Mouse (Mus musculus) limb, embryonic 10.5 days (tissue): ENCODE data around the gene Barx1. TPM values are rescaled to one million over a fixed set of nuclear protein-coding genes. Genes with fewer than 3 reads are reported as not detected.

Source experiments
- DNase-seq: peaks from one replicate; pipeline ENCODE4 v3.0.0-alpha.2; 2017; ENCODE audit warnings: low spot score
- H3K27ac ChIP-seq: fragments of 300-500 bp; sonication (generic); 2 replicates; pipeline ENCODE4 v1.5.1; 2016; ENCODE audit warnings: mild to moderate bottlenecking
- H3K27me3 ChIP-seq: fragments of 300-500 bp; sonication (generic); 2 replicates; pipeline ENCODE4 v1.6.1; 2016; ENCODE audit warnings: low read depth, mild to moderate bottlenecking; ENCODE audit not compliant: poor library complexity, severe bottlenecking
- H3K36me3 ChIP-seq: fragments of 300-500 bp; sonication (generic); 2 replicates; pipeline ENCODE4 v1.6.1; 2016; ENCODE audit warnings: mild to moderate bottlenecking, moderate library complexity
- H3K4me1 ChIP-seq: fragments of 300-500 bp; sonication (generic); 2 replicates; pipeline ENCODE4 v1.6.1; 2016
- H3K4me3 ChIP-seq: fragments of 300-500 bp; sonication (generic); 2 replicates; pipeline ENCODE4 v1.5.1; 2016; ENCODE audit warnings: mild to moderate bottlenecking, moderate library complexity
- H3K9me3 ChIP-seq: fragments of 300-500 bp; sonication (generic); replicated peaks from 2 replicates; pipeline ENCODE4 v1.6.1; 2016; ENCODE audit warnings: mild to moderate bottlenecking
- WGBS: fragments of 180-500 bp; shearing (Covaris S2); methylation state at CpG from one replicate; pipeline ENCODE4 v1.1.7; 2016; 5-methylcytosine and 5-hydroxymethylcytosine counted together
- polyA plus RNA-seq: library from polyadenylated mRNA; unstranded; fragments of >200 nt; fragmentation: Nextera tagmentation; extraction: Ambion mirVana; gene quantifications from 2 replicates; pipeline ENCODE4 v1.2.1, GENCODE M21; 2016

Barx1 gene
- polyA plus RNA-seq, 1 experiment from 2014 or later: 0.16 TPM

GRCm38 (mm10) chr13:48706385-48706951, 43.7 kb downstream of the Barx1 start:
- Histone ChIP-seq H3K27ac (peak overlapping the region; percentile 79), H3K9me3 (no peaks in the 10 kb centered on the region), H3K36me3 (no peaks in the 10 kb centered on the region), H3K27me3 (peaks cover 29% of the 10 kb centered on the region), H3K4me1 (peaks cover 19% of the 10 kb centered on the region), H3K4me3 (peak overlapping the region; percentile 58)
- DNase-seq: peak; percentile 70
- WGBS: 2% methylated on average over 21 of the region's 21 CpGs

GRCm38 (mm10) chr13:48712675-48713074, 49.9 kb downstream of the Barx1 start:
- Histone ChIP-seq H3K9me3 (no peaks in the 10 kb centered on the region), H3K36me3 (no peaks in the 10 kb centered on the region), H3K4me3 (no peak overlapping the region), H3K27ac (no peak overlapping the region), H3K27me3 (peaks cover 19% of the 10 kb centered on the region; the same call in 1 of the 2 replicates), H3K4me1 (peaks cover 14% of the 10 kb centered on the region)
- 76% methylated on average over 2 of the region's 2 CpGs for WGBS
- no peak for DNase-seq

DNA sequence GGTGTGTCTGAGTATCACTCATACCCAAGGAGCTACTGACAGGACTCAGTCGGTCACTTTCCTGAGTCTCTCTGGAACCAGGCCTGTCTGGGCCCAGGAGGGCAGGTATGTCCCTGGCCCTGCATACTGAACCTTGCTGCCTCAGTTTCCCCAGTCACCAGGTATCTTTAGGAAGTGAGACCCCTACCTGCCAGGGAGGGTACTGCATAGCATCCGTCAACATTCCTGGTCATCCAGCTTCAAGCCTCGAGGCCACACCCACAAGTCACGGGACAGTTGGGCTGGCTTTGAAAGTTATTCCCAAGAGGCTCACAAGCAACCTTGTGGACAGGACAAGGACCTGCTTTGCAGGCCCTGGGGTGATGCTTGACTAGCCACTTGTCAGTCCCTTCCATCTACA, 53.3 kb downstream of the Barx1 start:
- peak overlapping the region; percentile 85 for H3K27ac ChIP-seq
- DNase-seq: peak; percentile 46
- WGBS: 56% methylated on average over 4 of the region's 4 CpGs
- H3K27me3 ChIP-seq: peaks cover 24% of the 10 kb centered on the region; the same call in 1 of the 2 replicates
- H3K4me1 ChIP-seq: peaks cover 19% of the 10 kb centered on the region
- no peak overlapping the region for H3K4me3 ChIP-seq
- no peaks in the 10 kb centered on the region for H3K9me3 ChIP-seq
- no peaks in the 10 kb centered on the region for H3K36me3 ChIP-seq

Other genes starting within 250 kb of the Barx1 start
- gene Zfp169, start 149.5 kb upstream of the Barx1 start, polyA plus RNA-seq: 3.3 and 5.1 TPM in 2 replicates
- 2.4 TPM in 2 replicates for gene A830005F24Rik, start 149.4 kb upstream of the Barx1 start, polyA plus RNA-seq
- 6.0 and 10.9 TPM in 2 replicates for gene Ptpdc1, start 37.3 kb upstream of the Barx1 start, polyA plus RNA-seq
- gene Phf2, start 208.1 kb downstream of the Barx1 start, polyA plus RNA-seq: 6.6 and 8.2 TPM in 2 replicates